Mouse (Mus musculus) layer of hippocampus, postnatal 25 days (tissue): ENCODE measurements around the gene Galnt2. TPM values are rescaled to one million over a fixed set of nuclear protein-coding genes. Genes with fewer than 3 reads are reported as not detected.

Experiments
- DNase-seq, 2 experiments: peaks; one replicate each; pipeline ENCODE4 v3.0.0; 2022; ENCODE audit warnings: mixed read lengths in 2 of 2, low spot score in 1 of 2; ENCODE audit errors: extremely low spot score in 1 of 2
- total RNA-seq, 2 experiments: library from RNA; stranded (reverse); gene quantifications; 2 replicates each; pipeline ENCODE4 v1.2.3; 2021

Galnt2 gene
- total RNA-seq, 2 experiments from 2014 or later: 35.5 to 45.9 TPM

- DNase-seq: peak in 1 of 2 experiments; percentile 40
Observed at GRCm38 (mm10) chr8:124231485-124232279, 491 bp downstream of the Galnt2 start.

GRCm38 (mm10) chr8:124232280-124232600 is 1.0 kb downstream of the Galnt2 start:
- DNase-seq: no peak

DNA sequence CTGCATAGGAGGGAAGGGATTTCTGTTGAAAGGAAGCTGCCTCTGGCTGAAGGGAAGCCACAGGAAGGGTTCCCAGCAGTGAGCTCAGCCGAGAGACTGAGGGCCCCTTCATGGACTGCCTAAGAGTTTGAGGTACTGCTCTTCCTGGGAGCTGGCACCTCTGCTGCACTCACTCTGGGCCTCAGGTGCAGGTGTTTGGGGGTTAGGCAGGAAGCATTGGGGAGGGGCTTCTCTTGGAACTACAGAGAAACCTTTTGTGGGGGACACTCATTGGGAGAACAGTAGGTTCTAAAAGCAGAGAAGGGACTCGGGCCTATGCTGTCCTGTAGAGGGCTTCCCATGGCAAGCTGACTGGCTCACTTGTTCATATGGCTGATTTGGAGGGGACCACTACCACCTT is 3.3 kb downstream of the Galnt2 start:
- no peak for DNase-seq

DNA sequence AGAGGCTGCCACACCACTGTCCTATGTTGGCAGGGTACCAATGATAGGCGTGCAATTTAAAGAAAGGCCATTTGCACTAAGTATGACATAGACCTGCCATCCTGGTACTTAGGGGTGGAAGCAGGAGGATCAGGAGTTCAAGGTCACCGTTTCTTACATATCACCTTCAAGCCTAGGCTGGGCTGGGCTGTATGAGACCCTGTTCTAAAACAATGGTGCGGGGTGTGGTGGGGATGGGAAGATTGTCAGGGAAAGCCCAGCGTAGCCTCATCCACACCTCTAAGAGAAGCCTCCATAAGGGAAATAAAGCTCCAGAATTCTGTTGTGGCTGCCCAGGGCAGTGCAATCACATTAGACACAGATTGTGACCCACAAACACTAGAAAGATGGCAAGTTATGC is 4.3 kb downstream of the Galnt2 start:
- no peak for DNase-seq

GRCm38 (mm10) chr8:124239350-124239749 is 8.2 kb downstream of the Galnt2 start:
- DNase-seq: no peak

DNA sequence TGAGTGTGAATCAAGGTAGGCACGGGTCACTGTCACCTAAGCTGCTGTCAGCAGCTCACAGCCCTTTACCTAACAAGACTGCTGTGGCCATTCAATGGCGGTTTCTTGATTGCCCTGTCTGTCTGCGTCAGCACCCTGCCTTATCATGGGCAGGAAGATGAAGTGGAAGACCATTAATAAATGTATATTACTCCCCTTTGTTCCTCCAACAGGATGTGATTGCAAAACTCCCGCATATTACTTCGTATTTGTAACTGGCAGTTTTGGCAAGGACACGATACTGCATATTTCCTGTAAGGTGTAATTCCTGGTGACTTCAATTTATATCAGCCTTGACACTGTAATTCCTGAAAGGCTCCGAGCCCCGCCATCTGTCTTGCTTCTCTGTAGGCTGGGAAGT is 9.7 kb downstream of the Galnt2 start:
- DNase-seq: no peak

- DNase-seq: no peak
Observed at GRCm38 (mm10) chr8:124242208-124242607, 11.0 kb downstream of the Galnt2 start.

DNA sequence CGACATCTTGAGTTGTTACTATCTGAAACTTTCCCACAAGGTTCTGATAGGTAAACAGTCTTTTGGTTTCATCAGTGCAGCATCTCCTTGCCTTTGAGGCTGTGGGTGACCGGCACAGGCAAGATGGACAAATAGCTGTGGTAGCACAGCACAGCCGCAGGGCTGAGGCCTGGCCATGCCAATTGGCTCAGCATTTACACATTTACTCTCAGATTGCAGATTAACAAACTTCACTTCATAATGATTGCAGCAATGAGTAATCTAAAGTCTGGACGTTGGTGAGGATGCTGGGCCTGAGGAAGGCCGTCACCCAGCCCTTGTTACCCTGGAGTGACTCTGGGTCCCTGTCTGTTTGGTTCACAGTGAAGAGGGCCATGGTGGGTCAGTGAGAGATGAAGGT is 11.7 kb downstream of the Galnt2 start:
- DNase-seq: no peak

DNA sequence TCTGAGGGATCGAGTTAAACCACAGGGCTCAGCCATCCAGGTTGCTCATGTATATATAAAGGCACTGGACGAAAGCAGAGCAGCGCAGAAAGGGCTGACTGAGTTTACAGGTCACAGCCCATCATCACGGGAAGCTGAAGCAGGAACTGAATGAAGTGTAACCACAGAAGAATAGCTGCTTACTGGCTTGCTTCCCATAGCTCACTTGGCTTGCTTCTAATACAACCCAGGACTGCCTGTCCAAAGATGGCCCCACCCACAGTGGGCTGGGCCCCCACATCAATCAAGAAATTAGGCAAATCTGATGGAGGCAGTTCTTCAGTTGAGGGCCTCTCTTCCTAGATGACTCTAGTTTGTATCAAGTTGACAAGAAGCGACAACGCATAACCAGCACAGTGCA is 16.4 kb downstream of the Galnt2 start:
- DNase-seq: no peak

DNA sequence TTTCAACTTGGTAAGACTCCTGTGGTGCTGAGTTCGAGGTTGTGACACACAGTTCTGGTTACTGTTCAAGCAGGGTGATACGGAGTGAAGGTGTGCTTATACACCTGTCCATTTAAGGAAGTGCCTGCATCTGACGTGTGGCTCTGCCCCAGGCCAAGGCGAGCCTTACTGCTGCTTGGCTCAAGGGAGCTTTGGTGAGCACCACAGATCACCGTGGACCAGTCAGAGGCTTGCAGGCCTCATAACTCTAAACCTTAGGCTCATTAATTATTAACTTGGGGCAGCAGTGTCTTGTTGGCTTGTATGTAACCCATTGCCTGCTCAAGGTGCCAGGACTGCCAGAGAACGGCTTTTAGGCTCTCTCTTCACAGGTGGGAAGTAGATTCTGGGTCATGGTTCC is 17.5 kb downstream of the Galnt2 start:
- no peak for DNase-seq

- no peak for DNase-seq
Observed at GRCm38 (mm10) chr8:124250255-124250654, 19.1 kb downstream of the Galnt2 start.

GRCm38 (mm10) chr8:124250785-124251184 is 19.6 kb downstream of the Galnt2 start:
- DNase-seq: no peak

DNA sequence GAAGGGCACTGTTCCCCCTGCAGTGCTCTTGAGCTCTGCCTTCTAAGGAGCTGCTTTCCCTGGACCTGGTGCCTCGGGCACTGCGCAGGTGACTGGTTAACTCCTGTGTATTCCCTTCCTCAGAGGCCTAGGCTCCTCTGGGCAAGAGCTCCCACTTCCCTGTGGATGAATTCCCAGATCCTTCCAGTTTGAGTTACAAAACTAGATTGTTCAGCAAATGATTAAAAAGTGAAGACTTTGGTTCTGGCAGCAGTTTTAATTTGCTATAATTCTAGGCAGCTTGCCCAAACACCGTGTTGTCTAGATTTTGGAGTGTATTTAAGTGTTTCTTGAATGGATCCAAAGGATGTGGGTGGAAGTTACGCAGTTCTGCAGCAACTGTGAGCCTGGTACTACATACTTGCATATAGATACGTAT is 21.4 kb downstream of the Galnt2 start:
- no peak for DNase-seq

DNA sequence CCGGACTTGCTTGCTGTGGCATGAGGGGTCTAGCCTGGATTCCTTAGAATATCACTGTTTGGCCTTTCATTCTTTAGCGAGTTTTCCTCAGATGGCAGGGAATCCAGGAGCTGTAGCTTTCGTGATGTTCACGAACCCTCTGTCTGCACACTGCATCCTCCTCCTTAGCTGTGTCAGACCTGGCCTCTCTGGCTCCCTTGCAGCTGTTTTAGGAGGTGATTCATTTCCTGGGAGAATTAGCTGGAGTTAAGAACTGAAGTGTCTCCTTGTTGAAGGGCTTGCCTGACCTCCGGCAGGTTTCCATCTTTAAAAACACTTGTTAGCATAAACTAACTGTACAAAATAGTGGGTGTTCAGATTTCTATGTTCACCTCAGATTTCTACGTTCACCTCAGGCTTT is 22.7 kb downstream of the Galnt2 start:
- no peak for DNase-seq

- no peak for DNase-seq
Observed at GRCm38 (mm10) chr8:124256841-124257240, 25.6 kb downstream of the Galnt2 start.

DNA sequence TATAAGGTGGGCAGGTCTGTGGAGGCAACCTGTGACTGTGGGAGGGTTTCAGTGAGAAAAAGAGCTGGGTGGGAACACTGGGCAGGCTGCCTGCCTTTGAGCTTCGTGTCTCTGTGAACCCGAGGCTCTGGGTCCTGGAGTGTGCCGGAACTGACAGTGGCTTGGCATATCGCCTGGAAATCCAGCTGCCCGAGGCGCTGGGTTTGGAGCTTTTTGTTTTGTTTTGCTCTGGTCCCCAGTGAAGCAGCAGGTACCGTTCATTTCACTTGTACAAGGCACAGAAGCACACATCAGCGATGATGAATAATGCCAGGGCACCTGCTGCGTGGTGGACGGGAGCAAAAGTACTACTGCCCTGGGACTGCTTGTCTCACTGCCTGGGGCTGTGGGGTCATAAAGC is 26.2 kb downstream of the Galnt2 start:
- peak in 1 of 2 experiments; percentile 32 for DNase-seq

DNA sequence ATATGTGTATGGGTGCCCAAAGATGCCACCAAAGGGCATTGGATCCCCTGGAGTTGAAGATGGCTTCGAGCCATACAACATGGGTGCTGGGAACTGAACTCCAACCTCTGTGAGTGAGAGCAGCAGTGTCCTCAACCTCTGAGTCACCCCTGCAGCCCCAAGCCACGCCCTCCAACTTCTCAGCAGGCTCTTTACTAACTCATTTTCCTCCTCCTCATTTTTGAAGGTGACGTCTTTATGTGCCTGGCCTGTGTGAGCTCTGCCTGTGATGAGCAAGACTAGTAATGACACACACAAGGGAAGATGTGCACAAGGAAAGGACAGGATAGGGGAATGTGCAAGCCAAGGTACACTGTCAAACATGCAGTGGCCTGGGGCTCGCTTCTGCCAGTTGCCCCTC is 28.0 kb downstream of the Galnt2 start:
- DNase-seq: no peak

DNA sequence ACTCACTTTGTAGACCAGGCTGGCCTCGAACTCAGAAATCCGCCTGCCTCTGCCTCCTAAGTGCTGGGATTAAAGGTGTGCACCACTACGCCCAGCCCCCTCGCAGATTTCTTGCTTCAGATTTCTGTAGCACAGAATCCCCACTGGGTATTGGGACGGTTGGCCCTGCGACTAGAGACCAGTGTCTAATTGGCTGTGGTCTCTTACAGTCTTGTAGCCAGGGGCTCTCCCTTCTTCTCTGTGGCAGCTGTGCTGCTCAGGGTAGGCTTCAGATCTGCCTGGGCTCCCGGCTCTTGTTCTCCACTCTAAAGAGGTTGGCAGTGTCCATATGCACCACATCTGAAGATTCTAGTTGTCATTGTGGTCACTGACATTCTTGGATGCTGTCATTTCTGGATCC is 28.7 kb downstream of the Galnt2 start:
- no peak for DNase-seq

GRCm38 (mm10) chr8:124260371-124260770 is 29.2 kb downstream of the Galnt2 start:
- DNase-seq: no peak

DNA sequence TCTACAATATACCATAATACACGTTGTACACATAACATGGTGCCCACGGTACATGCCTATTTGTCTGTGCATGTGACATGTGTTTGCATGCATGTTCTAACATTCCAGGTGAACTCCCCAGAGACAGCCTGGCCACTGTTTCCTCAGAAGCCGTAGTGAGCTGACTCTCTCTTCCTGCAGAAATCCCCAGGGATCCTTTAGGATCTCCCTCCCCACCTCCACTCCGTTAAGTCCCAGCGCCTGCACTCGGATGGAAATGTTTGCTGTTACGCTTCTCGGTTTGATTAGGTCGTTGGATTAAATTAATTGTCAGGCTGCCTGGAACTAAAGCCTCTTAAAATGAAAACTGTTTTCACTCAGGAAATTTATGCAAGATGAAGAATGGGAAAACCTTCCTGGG is 31.9 kb downstream of the Galnt2 start:
- DNase-seq: no peak

DNA sequence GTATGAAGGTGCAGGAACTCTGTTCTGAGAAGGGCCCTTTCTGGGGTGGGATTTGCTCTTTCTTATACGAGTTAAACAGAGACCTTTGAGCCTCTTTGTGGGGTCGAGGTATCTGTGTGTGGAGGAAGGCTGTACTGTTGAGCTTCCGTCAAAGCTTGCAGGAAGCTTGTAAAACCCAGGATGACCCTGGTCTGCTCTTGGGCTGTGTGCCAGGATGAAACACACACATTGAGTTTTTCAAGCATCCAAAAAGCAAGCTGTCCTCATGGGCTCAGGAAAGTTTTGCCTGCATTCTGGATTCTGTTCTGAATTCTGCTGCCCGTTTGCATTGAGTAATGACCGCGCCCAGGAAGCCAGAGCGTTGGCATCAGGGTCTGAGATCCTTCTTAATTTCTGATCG is 32.8 kb downstream of the Galnt2 start:
- DNase-seq: no peak

- DNase-seq: no peak
Observed at GRCm38 (mm10) chr8:124264671-124265070, 33.5 kb downstream of the Galnt2 start.

DNA sequence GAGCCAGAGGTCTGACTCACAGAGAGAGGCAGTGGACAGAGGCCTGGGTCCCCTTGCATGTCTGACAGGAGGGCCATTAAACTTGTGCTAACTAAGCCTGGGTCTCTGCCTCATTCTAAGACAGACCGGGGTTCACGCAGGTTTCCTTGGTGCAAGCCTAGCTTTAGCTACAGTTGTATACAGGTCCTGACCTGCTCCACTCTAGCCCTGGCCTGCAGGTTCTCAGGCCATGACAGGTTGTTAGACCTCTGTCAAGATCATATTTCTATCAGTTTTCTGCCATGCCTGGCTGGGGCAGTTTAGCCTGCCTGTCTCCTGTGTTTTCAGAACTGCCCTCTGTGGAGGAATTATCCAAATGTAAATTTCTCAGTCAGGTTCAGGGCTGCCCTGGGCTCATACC is 33.9 kb downstream of the Galnt2 start:
- DNase-seq: no peak
